Mouse (Mus musculus): Measurements from ENCODE around the gene Xdh. TPM values are rescaled to one million over a fixed set of nuclear protein-coding genes. Genes with fewer than 3 reads are reported as not detected.
"Not testable (repeated sequence)": the region's sequence is repeated elsewhere in the genome, so short reads cannot be mapped to it uniquely, and the experiment has no call there.

The Xdh gene
- polyA plus RNA-seq, 1 experiment, result 248 TPM

- TF ChIP-seq POLR2A (IDR thresholded peaks at IDR 0.05; ENCODE audit: low read depth, low read length), result no peak
- no peak for TF ChIP-seq CTCF (IDR thresholded peaks at IDR 0.05; ENCODE audit: extremely low read depth, insufficient read length, insufficient replicate concordance, low read depth, low read length)
- Histone ChIP-seq H3K27me3 (ENCODE audit: control insufficient read depth, insufficient read depth, low read length) (no peaks in the 10 kb centered on the region), H3K36me3 (ENCODE audit: control insufficient read depth, insufficient read depth, low read length) (no peaks in the 10 kb centered on the region), H3K27ac (ENCODE audit: insufficient read depth, low read depth, low read length) (no peak overlapping the region), H3K4me3 (ENCODE audit: low read depth, low read length) (no peak overlapping the region), H3K4me1 (ENCODE audit: control insufficient read depth, insufficient read depth, insufficient read length, low read length) (no peaks in the 10 kb centered on the region)
- WGBS, result 82% methylated on average over 14 of the region's 14 CpGs
Observed at GRCm38 (mm10) chr17:73870956-73871605, 78.9 kb downstream of the Xdh start.

GRCm38 (mm10) chr17:73869008-73869685 is 80.8 kb downstream of the Xdh start:
- 85% methylated on average over 9 of the region's 9 CpGs for WGBS
- Histone ChIP-seq H3K4me3 (ENCODE audit: low read depth, low read length) (no peak overlapping the region), H3K27ac (ENCODE audit: insufficient read depth, low read depth, low read length) (no peak overlapping the region), H3K36me3 (ENCODE audit: control insufficient read depth, insufficient read depth, low read length) (no peaks in the 10 kb centered on the region), H3K4me1 (ENCODE audit: control insufficient read depth, insufficient read depth, insufficient read length, low read length) (no peaks in the 10 kb centered on the region), H3K27me3 (ENCODE audit: control insufficient read depth, insufficient read depth, low read length) (no peaks in the 10 kb centered on the region)
- no peak for TF ChIP-seq POLR2A (IDR thresholded peaks at IDR 0.05; ENCODE audit: low read depth, low read length)
- no peak for TF ChIP-seq CTCF (IDR thresholded peaks at IDR 0.05; ENCODE audit: extremely low read depth, insufficient read length, insufficient replicate concordance, low read depth, low read length)

- Histone ChIP-seq H3K4me3 (ENCODE audit: low read depth, low read length) (no peak overlapping the region), H3K27ac (ENCODE audit: insufficient read depth, low read depth, low read length) (no peak overlapping the region), H3K27me3 (ENCODE audit: control insufficient read depth, insufficient read depth, low read length) (no peaks in the 10 kb centered on the region), H3K4me1 (ENCODE audit: control insufficient read depth, insufficient read depth, insufficient read length, low read length) (no peaks in the 10 kb centered on the region), H3K36me3 (ENCODE audit: control insufficient read depth, insufficient read depth, low read length) (no peaks in the 10 kb centered on the region)
- no peak for TF ChIP-seq CTCF (IDR thresholded peaks at IDR 0.05; ENCODE audit: extremely low read depth, insufficient read length, insufficient replicate concordance, low read depth, low read length)
- TF ChIP-seq POLR2A (IDR thresholded peaks at IDR 0.05; ENCODE audit: low read depth, low read length), result no peak
- 68% methylated on average over 4 of the region's 4 CpGs for WGBS
Observed at GRCm38 (mm10) chr17:73853717-73854116, 96.3 kb downstream of the Xdh start.

- no peak for TF ChIP-seq POLR2A (IDR thresholded peaks at IDR 0.05; ENCODE audit: low read depth, low read length)
- no peak for TF ChIP-seq CTCF (IDR thresholded peaks at IDR 0.05; ENCODE audit: extremely low read depth, insufficient read length, insufficient replicate concordance, low read depth, low read length)
- no peaks in the 10 kb centered on the region for H3K4me1 ChIP-seq (ENCODE audit: control insufficient read depth, insufficient read depth, insufficient read length, low read length)
- no peak overlapping the region for H3K4me3 ChIP-seq (ENCODE audit: low read depth, low read length)
- 81% methylated on average over 11 of the region's 11 CpGs for WGBS
- no peaks in the 10 kb centered on the region for H3K36me3 ChIP-seq (ENCODE audit: control insufficient read depth, insufficient read depth, low read length)
- no peaks in the 10 kb centered on the region for H3K27me3 ChIP-seq (ENCODE audit: control insufficient read depth, insufficient read depth, low read length)
- no peak overlapping the region for H3K27ac ChIP-seq (ENCODE audit: insufficient read depth, low read depth, low read length)
Observed at GRCm38 (mm10) chr17:73853041-73853440, 97.0 kb downstream of the Xdh start.

GRCm38 (mm10) chr17:73847399-73847798 is 102.6 kb downstream of the Xdh start:
- no peaks in the 10 kb centered on the region for H3K27me3 ChIP-seq (ENCODE audit: control insufficient read depth, insufficient read depth, low read length)
- H3K36me3 ChIP-seq (ENCODE audit: control insufficient read depth, insufficient read depth, low read length), result no peaks in the 10 kb centered on the region
- WGBS, result 88% methylated on average over 1 of the region's 1 CpGs
- H3K4me1 ChIP-seq (ENCODE audit: control insufficient read depth, insufficient read depth, insufficient read length, low read length), result no peaks in the 10 kb centered on the region
- no peak overlapping the region for H3K27ac ChIP-seq (ENCODE audit: insufficient read depth, low read depth, low read length)
- H3K4me3 ChIP-seq (ENCODE audit: low read depth, low read length), result no peak overlapping the region
- no peak for TF ChIP-seq POLR2A (IDR thresholded peaks at IDR 0.05; ENCODE audit: low read depth, low read length)
- TF ChIP-seq CTCF (IDR thresholded peaks at IDR 0.05; ENCODE audit: extremely low read depth, insufficient read length, insufficient replicate concordance, low read depth, low read length), result no peak

- no peaks in the 10 kb centered on the region for H3K36me3 ChIP-seq (ENCODE audit: control insufficient read depth, insufficient read depth, low read length)
- no peak overlapping the region for H3K27ac ChIP-seq (ENCODE audit: insufficient read depth, low read depth, low read length)
- no peak overlapping the region for H3K4me3 ChIP-seq (ENCODE audit: low read depth, low read length)
- no peaks in the 10 kb centered on the region for H3K4me1 ChIP-seq (ENCODE audit: control insufficient read depth, insufficient read depth, insufficient read length, low read length)
- WGBS, result 63% methylated on average over 3 of the region's 3 CpGs
- no peaks in the 10 kb centered on the region for H3K27me3 ChIP-seq (ENCODE audit: control insufficient read depth, insufficient read depth, low read length)
- TF ChIP-seq CTCF (IDR thresholded peaks at IDR 0.05; ENCODE audit: extremely low read depth, insufficient read length, insufficient replicate concordance, low read depth, low read length), result no peak
- no peak for TF ChIP-seq POLR2A (IDR thresholded peaks at IDR 0.05; ENCODE audit: low read depth, low read length)
Observed at GRCm38 (mm10) chr17:73845632-73846031, 104.4 kb downstream of the Xdh start.

- 89% methylated on average over 1 of the region's 1 CpGs for WGBS
- H3K4me1 ChIP-seq (ENCODE audit: control insufficient read depth, insufficient read depth, insufficient read length, low read length), result no peaks in the 10 kb centered on the region
- no peak for TF ChIP-seq CTCF (IDR thresholded peaks at IDR 0.05; ENCODE audit: extremely low read depth, insufficient read length, insufficient replicate concordance, low read depth, low read length)
- TF ChIP-seq POLR2A (IDR thresholded peaks at IDR 0.05; ENCODE audit: low read depth, low read length), result no peak
- H3K27ac ChIP-seq (ENCODE audit: insufficient read depth, low read depth, low read length), result no peak overlapping the region
- no peaks in the 10 kb centered on the region for H3K36me3 ChIP-seq (ENCODE audit: control insufficient read depth, insufficient read depth, low read length)
- H3K27me3 ChIP-seq (ENCODE audit: control insufficient read depth, insufficient read depth, low read length), result no peaks in the 10 kb centered on the region
- H3K4me3 ChIP-seq (ENCODE audit: low read depth, low read length), result no peak overlapping the region
Observed at GRCm38 (mm10) chr17:73842963-73843362, 107.0 kb downstream of the Xdh start.

GRCm38 (mm10) chr17:73839876-73840275 is 110.1 kb downstream of the Xdh start:
- not testable (repeated sequence) for H3K36me3 ChIP-seq (ENCODE audit: control insufficient read depth, insufficient read depth, low read length); H3K4me3 ChIP-seq (ENCODE audit: low read depth, low read length); H3K27ac ChIP-seq (ENCODE audit: insufficient read depth, low read depth, low read length); H3K4me1 ChIP-seq (ENCODE audit: control insufficient read depth, insufficient read depth, insufficient read length, low read length); H3K27me3 ChIP-seq (ENCODE audit: control insufficient read depth, insufficient read depth, low read length)
- WGBS, result 10% methylated on average over 1 of the region's 1 CpGs

Measured in small intestine, adult 2 months (tissue).